Mouse (Mus musculus): ENCODE measurements around the gene Stx18.

DNA sequence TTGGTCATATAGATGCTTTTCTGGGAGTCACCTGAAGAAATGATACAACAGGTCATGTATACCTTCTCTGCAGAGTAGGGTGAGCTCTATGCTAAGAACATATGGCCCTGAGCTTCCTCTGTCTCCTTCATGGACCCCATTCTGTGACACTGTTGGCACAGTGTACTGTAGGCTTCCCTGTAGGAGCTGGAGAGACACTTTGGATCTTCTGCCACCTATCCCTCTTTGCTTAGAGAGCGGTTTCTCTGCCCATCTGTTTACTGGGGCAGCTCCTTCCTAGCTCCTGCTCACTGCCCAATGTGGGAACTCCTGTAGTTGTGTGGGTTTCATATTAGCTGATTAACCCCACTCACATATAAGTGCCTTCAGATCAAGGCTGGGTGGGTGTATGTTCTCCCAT, 28.1 kb downstream of the Stx18 start:
- TF ChIP-seq POLR2A (IDR thresholded peaks at IDR 0.05; ENCODE audit: low read depth, low read length) (no peak), CTCF (IDR thresholded peaks at IDR 0.05; ENCODE audit: extremely low read depth, insufficient read length, insufficient replicate concordance, low read depth, low read length) (no peak)
